Mouse (Mus musculus) erythroblast, embryonic 14.5 days (primary cell): ENCODE results near the gene Ranbp2.
"Not testable (repeated sequence)": the region's sequence is repeated elsewhere in the genome, so short reads cannot be mapped to it uniquely, and the experiment has no call there.

Experiments used
- GATA1 ChIP-seq: IDR thresholded peaks from 2 replicates; pipeline ENCODE4 v1.6.1; 2012; ENCODE audit warnings: low read length, inconsistent platforms, mixed read lengths
- TAL1 ChIP-seq: IDR thresholded peaks from 3 replicates; pipeline ENCODE4 v1.6.1; 2012; ENCODE audit warnings: low read length, inconsistent platforms, mixed read lengths

DNA sequence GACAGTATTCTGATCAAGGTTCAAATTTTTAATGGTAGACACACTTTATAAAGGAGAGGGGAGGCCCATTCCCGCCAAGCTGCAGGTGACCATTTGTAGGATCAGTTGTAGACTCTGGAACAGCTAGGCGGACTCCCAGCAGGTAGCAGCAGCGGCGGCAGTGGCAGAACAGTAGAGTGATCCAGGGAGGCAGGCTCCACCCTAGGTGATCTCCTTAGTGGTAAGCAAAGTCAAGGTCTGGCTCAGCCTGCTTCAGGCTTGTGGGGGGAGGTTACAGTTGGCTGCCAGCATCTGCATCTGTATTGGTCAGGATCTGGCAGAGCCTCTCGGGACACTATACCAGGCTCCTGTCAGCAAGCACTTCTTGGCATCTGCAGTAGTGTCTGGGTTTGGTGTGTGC, 89.6 kb downstream of the Ranbp2 start:
- TF ChIP-seq GATA1, TAL1: not testable (repeated sequence)
